Mouse (Mus musculus) Patski (cell line): ENCODE measurements around the gene Cavin4. TPM values are rescaled to one million over a fixed set of nuclear protein-coding genes. Genes with fewer than 3 reads are reported as not detected.

ENCODE experiments used
- ATAC-seq: fragments of 100-300 bp; one replicate; pipeline ENCODE4 v1.8.0; 2021
- CTCF ChIA-PET: fragments of 350-600 bp; sonication (Branson Sonifier 250); formaldehyde crosslinking; loops from one replicate; lab custom pipeline; 2022; ENCODE audit warnings: inconsistent platforms; lab: Charles Lee
- POLR2A ChIA-PET: fragments of 350-600 bp; sonication (Branson Sonifier 250); formaldehyde crosslinking; loops from one replicate; lab custom pipeline; 2022; ENCODE audit warnings: antibody characterized with exemption, inconsistent platforms; lab: Charles Lee
- DNase-seq: peaks from one replicate; pipeline ENCODE4 v3.0.0-alpha.2; 2011; ENCODE audit warnings: low read depth, low spot score
- H3K27me3 ChIP-seq: fragments of 371-371 bp; one replicate; pipeline ENCODE4 v1.5.1; 2021
- CTCF ChIP-seq: fragments of 100-300 bp; IDR thresholded peaks from one replicate; pipeline ENCODE4 v1.5.1; 2021
- in situ Hi-C: fragments of 300-500 bp; cut with MboI; formaldehyde crosslinking; loops from 3 replicates; pipeline ENCODE4 v1.11.1; 2018; ENCODE audit warnings: low pct_unique_long_range_greater_than_20kb, mixed read lengths
- polyA plus RNA-seq: library from polyadenylated mRNA; unstranded; gene quantifications from one replicate; pipeline ENCODE4 v1.2.3, GENCODE M21; 2021

The Cavin4 gene
- polyA plus RNA-seq, 1 experiment from 2014 or later = 0.06 TPM

- no peak for TF ChIP-seq CTCF
- ChIA-PET POLR2A (no interaction called here), CTCF (interaction anchor here (0.8 kb wide), 1 partner anchor 13 kb away, joined by 3 read pairs; no protein-coding TSS in a partner anchor)
- H3K27me3 ChIP-seq = no peaks in the 10 kb centered on the region
- in situ Hi-C loops = no loop called here
- DNase-seq (no peak), ATAC-seq (no peak)
Observed at GRCm38 (mm10) chr4:48638132-48638531, 25.2 kb upstream of the Cavin4 start.

- TF ChIP-seq CTCF = no peak
- CTCF ChIA-PET = no interaction called here
- in situ Hi-C loops = no loop called here
- ATAC-seq (no peak), DNase-seq (no peak)
- POLR2A ChIA-PET = no interaction called here
- H3K27me3 ChIP-seq = no peaks in the 10 kb centered on the region
Observed at GRCm38 (mm10) chr4:48639503-48639902, 23.8 kb upstream of the Cavin4 start.

GRCm38 (mm10) chr4:48643801-48644200 is 19.5 kb upstream of the Cavin4 start:
- in situ Hi-C loops = no loop called here
- ATAC-seq = no peak

GRCm38 (mm10) chr4:48646143-48646542 is 17.2 kb upstream of the Cavin4 start:
- no peak for TF ChIP-seq CTCF
- POLR2A ChIA-PET = no interaction called here
- CTCF ChIA-PET = no interaction called here
- DNase-seq = no peak
- ATAC-seq = no peak
- in situ Hi-C loops = no loop called here
- no peaks in the 10 kb centered on the region for H3K27me3 ChIP-seq

More at GRCm38 (mm10) chr4:48643801-48644200, 19.5 kb upstream of the Cavin4 start:
- TF ChIP-seq CTCF = no peak
- ChIA-PET POLR2A (no interaction called here), CTCF (no interaction called here)
- DNase-seq = no peak
- no peaks in the 10 kb centered on the region for H3K27me3 ChIP-seq

GRCm38 (mm10) chr4:48650617-48651360 is 12.5 kb upstream of the Cavin4 start:
- no peak for TF ChIP-seq CTCF
- DNase-seq (no peak), ATAC-seq (no peak)
- ChIA-PET POLR2A (no interaction called here), CTCF (interaction anchor here (0.9 to 1.0 kb wide), 2 partner anchors 13 to 18 kb away, joined by 3 read pairs; no protein-coding TSS in a partner anchor)
- in situ Hi-C loops = no loop called here
- H3K27me3 ChIP-seq = no peaks in the 10 kb centered on the region

GRCm38 (mm10) chr4:48654118-48654517 is 9.2 kb upstream of the Cavin4 start:
- in situ Hi-C loops = no loop called here
- POLR2A ChIA-PET = no interaction called here
- no peak for DNase-seq
- H3K27me3 ChIP-seq = no peaks in the 10 kb centered on the region
- no peak for ATAC-seq
- no peak for TF ChIP-seq CTCF
- CTCF ChIA-PET = no interaction called here

- ChIA-PET POLR2A (no interaction called here), CTCF (no interaction called here)
- ATAC-seq (no peak), DNase-seq (no peak)
- in situ Hi-C loops = no loop called here
- no peaks in the 10 kb centered on the region for H3K27me3 ChIP-seq
- TF ChIP-seq CTCF = no peak
Observed at GRCm38 (mm10) chr4:48656530-48656929, 6.8 kb upstream of the Cavin4 start.

- ChIA-PET POLR2A (interaction anchor here (0.9 kb wide), 1 partner anchor 1192 kb away, joined by 4 read pairs; no protein-coding TSS in a partner anchor), CTCF (no interaction called here)
- ATAC-seq (no peak), DNase-seq (no peak)
- in situ Hi-C loops = no loop called here
- H3K27me3 ChIP-seq = no peaks in the 10 kb centered on the region
- TF ChIP-seq CTCF = no peak
Observed at GRCm38 (mm10) chr4:48660144-48660543, 3.2 kb upstream of the Cavin4 start.

GRCm38 (mm10) chr4:48660619-48661575 is 2.4 kb upstream of the Cavin4 start:
- no peak for TF ChIP-seq CTCF
- CTCF ChIA-PET = no interaction called here
- POLR2A ChIA-PET = no interaction called here
- DNase-seq = no peak
- in situ Hi-C loops = no loop called here
- ATAC-seq = no peak
- no peaks in the 10 kb centered on the region for H3K27me3 ChIP-seq

- in situ Hi-C loops = no loop called here
- no peak for ATAC-seq
- ChIA-PET POLR2A (no interaction called here), CTCF (no interaction called here)
- H3K27me3 ChIP-seq = no peaks in the 10 kb centered on the region
- no peak for TF ChIP-seq CTCF
- DNase-seq = no peak
Observed at GRCm38 (mm10) chr4:48664021-48664420, 707 bp downstream of the Cavin4 start.
